In the genomic region with DNA sequence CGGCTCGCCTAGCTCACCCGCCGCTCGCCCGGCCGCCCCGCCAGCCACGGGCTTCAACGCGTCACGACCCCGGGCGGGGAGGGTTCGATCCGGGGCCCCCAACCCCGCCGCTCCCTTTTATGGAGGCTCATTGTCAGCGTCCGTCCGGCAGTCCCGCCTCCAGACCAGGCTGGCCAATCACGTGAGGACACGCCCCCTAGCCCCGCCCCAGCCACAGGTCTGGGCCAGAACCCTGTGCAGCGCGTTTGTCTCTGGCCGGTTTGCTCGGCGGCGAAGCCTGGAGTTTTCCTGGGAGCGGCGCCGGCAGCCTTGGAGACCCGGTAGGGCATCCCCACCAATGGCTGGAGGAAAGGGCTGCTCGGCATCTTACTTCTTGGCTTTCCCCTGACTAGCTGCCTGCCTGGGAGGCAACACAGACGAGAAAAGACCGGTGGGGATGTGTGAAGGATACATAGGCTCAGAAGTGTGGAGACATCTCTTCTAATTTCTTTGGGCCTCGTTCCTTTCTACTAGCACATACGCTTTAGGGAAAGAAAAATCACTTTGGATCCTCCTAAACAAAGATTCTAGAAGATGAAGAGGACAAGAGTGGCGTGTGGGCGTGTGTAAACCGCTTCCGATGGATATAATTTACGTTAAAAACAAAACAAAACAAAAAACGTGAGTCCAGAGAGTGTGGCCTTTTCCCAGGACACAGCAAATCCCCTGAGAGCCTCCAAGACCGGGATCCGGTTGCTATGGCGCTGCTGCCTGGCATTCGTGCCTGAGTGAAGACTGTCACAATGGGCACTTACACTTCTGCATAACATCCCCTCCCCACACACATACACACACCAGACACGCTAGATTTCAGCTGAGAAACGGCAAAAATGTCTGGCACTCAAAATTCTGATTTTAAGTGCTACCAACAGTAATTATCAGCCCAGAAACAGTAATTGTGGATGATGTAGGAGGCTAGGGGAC, we compare ENCODE assay signal across 8 mouse cellular contexts. TPM values are rescaled to one million over a fixed set of nuclear protein-coding genes. Genes with fewer than 3 reads are reported as not detected.
DNase-seq lines count a peak whose midpoint lies in the region; ATAC-seq and TF ChIP-seq lines count a peak whose summit lies in the region.

A gene (minus strand): TSS at position 92 of the 963 bp plus-strand sequence.

- H3K4me1 ChIP-seq in heart, embryonic 12.5 days (replicated peaks): peaks cover 27% of the 10 kb centered on the region
- H3K4me1 ChIP-seq in kidney, postnatal 0 days (replicated peaks; ENCODE audit: insufficient read depth, low read length): peaks cover 9% of the 10 kb centered on the region
- H3K4me1 ChIP-seq in liver, embryonic 11.5 days (replicated peaks; ENCODE audit: control insufficient read depth, insufficient read depth, low read length): peaks cover 7% of the 10 kb centered on the region
- H3K4me1 ChIP-seq in stomach, embryonic 14.5 days (ENCODE audit: control insufficient read depth, insufficient read depth, low read length): peaks cover 19% of the 10 kb centered on the region

- TF ChIP-seq CTCF in kidney, postnatal 0 days (IDR thresholded peaks at IDR 0.05; ENCODE audit: low read depth): no peak

- 2% methylated on average over 45 of the region's 52 CpGs for WGBS in heart, embryonic 12.5 days
- under 1% methylated on average over 49 of the region's 52 CpGs for WGBS in kidney, postnatal 0 days
- 3% methylated on average over 52 of the region's 52 CpGs for WGBS in liver, embryonic 11.5 days
- WGBS in stomach, embryonic 14.5 days: 1% methylated on average over 50 of the region's 52 CpGs

- H3K4me2 ChIP-seq in heart, embryonic 12.5 days: peak within 1 kb of the TSS; percentile 82
- peak within 1 kb of the TSS; percentile 68 for H3K4me2 ChIP-seq in kidney, postnatal 0 days (ENCODE audit: low read length)
- peak within 1 kb of the TSS; percentile 94 for H3K4me2 ChIP-seq in liver, embryonic 11.5 days
- H3K4me2 ChIP-seq in stomach, embryonic 14.5 days (replicated peaks; ENCODE audit: low read depth, low read length): peak within 1 kb of the TSS; percentile 80

- peak within 1 kb of the TSS; percentile 83 for H3K27ac ChIP-seq in heart, embryonic 12.5 days (ENCODE audit: poor library complexity, severe bottlenecking)
- H3K27ac ChIP-seq in kidney, postnatal 0 days: peak within 1 kb of the TSS; percentile 93
- peak within 1 kb of the TSS; percentile 65 for H3K27ac ChIP-seq in liver, embryonic 11.5 days (ENCODE audit: low read depth, low read length)
- H3K27ac ChIP-seq in stomach, embryonic 14.5 days (ENCODE audit: low read length): peak within 1 kb of the TSS; percentile 96

- no peaks in the 10 kb centered on the region for H3K27me3 ChIP-seq in heart, embryonic 12.5 days (replicated peaks)
- no peaks in the 10 kb centered on the region for H3K27me3 ChIP-seq in kidney, postnatal 0 days (ENCODE audit: insufficient read depth, low read length)
- H3K27me3 ChIP-seq in liver, embryonic 11.5 days (replicated peaks; ENCODE audit: control insufficient read depth, insufficient read depth, low read length): no peaks in the 10 kb centered on the region
- no peaks in the 10 kb centered on the region for H3K27me3 ChIP-seq in stomach, embryonic 14.5 days (ENCODE audit: control insufficient read depth, insufficient read depth, low read length)

- peak within 1 kb of the TSS; percentile 77 for H3K4me3 ChIP-seq in heart, embryonic 12.5 days
- peak within 1 kb of the TSS; percentile 98 for H3K4me3 ChIP-seq in kidney, postnatal 0 days (replicated peaks; ENCODE audit: low read depth, low read length)
- H3K4me3 ChIP-seq in liver, embryonic 11.5 days (ENCODE audit: low read depth, low read length): peak within 1 kb of the TSS; percentile 81
- H3K4me3 ChIP-seq in stomach, embryonic 14.5 days (ENCODE audit: low read depth, low read length): peak within 1 kb of the TSS; percentile 90

- peaks cover 9% of the 10 kb centered on the region for H3K9me3 ChIP-seq in heart, embryonic 12.5 days (replicated peaks)
- H3K9me3 ChIP-seq in kidney, postnatal 0 days (replicated peaks; ENCODE audit: low read length): 0 out of 2 replicates have a peak, but pooled peaks cover 3% of the 10 kb centered on the region
- H3K9me3 ChIP-seq in liver, embryonic 11.5 days (ENCODE audit: control insufficient read depth, low read length): no peaks in the 10 kb centered on the region
- H3K9me3 ChIP-seq in stomach, embryonic 14.5 days (ENCODE audit: control insufficient read depth, low read depth, low read length): no peaks in the 10 kb centered on the region

- H3K36me3 ChIP-seq in heart, embryonic 12.5 days: peaks cover 22% of the 10 kb centered on the region
- no peaks in the 10 kb centered on the region for H3K36me3 ChIP-seq in kidney, postnatal 0 days (ENCODE audit: insufficient read depth, low read length)
- no peaks in the 10 kb centered on the region for H3K36me3 ChIP-seq in liver, embryonic 11.5 days (ENCODE audit: control insufficient read depth, insufficient read depth, low read length)
- H3K36me3 ChIP-seq in stomach, embryonic 14.5 days (ENCODE audit: control insufficient read depth, insufficient read depth, low read length): no peaks in the 10 kb centered on the region

- H3K9ac ChIP-seq in heart, embryonic 12.5 days: peak within 1 kb of the TSS; percentile 91
- H3K9ac ChIP-seq in kidney, postnatal 0 days (ENCODE audit: low read depth, low read length): peak within 1 kb of the TSS; percentile 94
- H3K9ac ChIP-seq in liver, embryonic 11.5 days (ENCODE audit: low read depth, low read length): peak within 1 kb of the TSS; percentile 89
- peak within 1 kb of the TSS; percentile 97 for H3K9ac ChIP-seq in stomach, embryonic 14.5 days (replicated peaks; ENCODE audit: low read depth, low read length)

- peak; percentile 92 for DNase-seq in CD4-positive helper T cell, adult 2 months (ENCODE audit: low read depth, low spot score)
- DNase-seq in brain, embryonic 18.5 days (ENCODE audit: low read depth, low spot score): peak; percentile 85
- peak; percentile 97 for DNase-seq in kidney, postnatal 0 days (ENCODE audit: low spot score)
- DNase-seq in liver, embryonic 11.5 days (ENCODE audit: low spot score): peak; percentile 97
- DNase-seq in naive thymus-derived CD4-positive, alpha-beta T cell, adult 2 months (ENCODE audit: low read depth): peak; percentile 94

- peak; percentile 98 for ATAC-seq in erythroid progenitor cell, adult 5-6 weeks (replicated peaks; ENCODE audit: low FRiP score, poor library complexity, severe bottlenecking)
- ATAC-seq in heart, embryonic 12.5 days (ENCODE audit: insufficient number of reproducible peaks, low FRiP score): peak; percentile 99
- peak; percentile 98 for ATAC-seq in kidney, postnatal 0 days (replicated peaks; ENCODE audit: low FRiP score, low read depth)
- ATAC-seq in liver, embryonic 11.5 days (replicated peaks; ENCODE audit: low FRiP score): peak; percentile 99
- ATAC-seq in stomach, embryonic 14.5 days (ENCODE audit: insufficient number of reproducible peaks, insufficient read depth, low FRiP score, low read depth): peak; percentile 99

RNA-seq across cellular contexts. Expression of the gene that starts here (rescaled TPM):
- 4.2 TPM in 1 of 2 replicates, not detected in the other for total RNA-seq in erythroid progenitor cell, adult 5-6 weeks (2015; ENCODE audit: low replicate concordance)
- 0.15 and 2.2 TPM in 2 replicates for total RNA-seq in erythroid progenitor cell, adult 5-6 weeks (2017; ENCODE audit: low replicate concordance)
- 23.5 and 26.4 TPM in 2 replicates for polyA plus RNA-seq in heart, embryonic 12.5 days (2016; fragmentation: Nextera tagmentation; extraction: Ambion mirVana)
- 19.2 and 21.9 TPM in 2 replicates for polyA plus RNA-seq in kidney, postnatal 0 days (2015; fragmentation: Nextera tagmentation; extraction: Ambion mirVana)
- polyA plus RNA-seq in liver, embryonic 11.5 days (2014; fragmentation: Nextera tagmentation; extraction: Ambion mirVana): 16.2 and 16.7 TPM in 2 replicates
- 25.2 and 29.9 TPM in 2 replicates for polyA plus RNA-seq in stomach, embryonic 14.5 days (2014; fragmentation: Nextera tagmentation; extraction: Ambion mirVana)

Comparison
In these comparisons a context has a peak if more than half of its experiments do, and no peak if none do; other contexts are left out.
1. Peak in every context shown above with its lines: DNase-seq, ATAC-seq, H3K4me3 ChIP-seq and H3K27ac ChIP-seq.